Mouse (Mus musculus): ENCODE results near the gene Cog2. TPM values are rescaled to one million over a fixed set of nuclear protein-coding genes. Genes with fewer than 3 reads are reported as not detected.

Cog2 gene
- polyA plus RNA-seq, 1 experiment from 2014 or later = 40.4 TPM

GRCm38 (mm10) chr8:124532626-124533025 is 12.1 kb downstream of the Cog2 start:
- H3K27me3 ChIP-seq (ENCODE audit: insufficient read depth, low read length) = no peaks in the 10 kb centered on the region
- ATAC-seq (ENCODE audit: low FRiP score, low TSS enrichment) = no peak
- no peaks in the 10 kb centered on the region for H3K4me1 ChIP-seq (ENCODE audit: insufficient read depth, low read length)
- peaks cover 45% of the 10 kb centered on the region for H3K36me3 ChIP-seq (ENCODE audit: insufficient read depth, low read length)
- no peak overlapping the region for H3K27ac ChIP-seq (ENCODE audit: low read length)
- no peak overlapping the region for H3K4me3 ChIP-seq (ENCODE audit: low read length)
- no peak overlapping the region for H3K4me2 ChIP-seq (replicated peaks; ENCODE audit: low read depth, low read length)
- no peak overlapping the region for H3K9ac ChIP-seq (replicated peaks; ENCODE audit: low read length)
- WGBS = 87% methylated on average over 3 of the region's 3 CpGs
- H3K9me3 ChIP-seq (ENCODE audit: low read length) = no peaks in the 10 kb centered on the region

GRCm38 (mm10) chr8:124535451-124535850 is 14.9 kb downstream of the Cog2 start:
- H3K27me3 ChIP-seq (ENCODE audit: insufficient read depth, low read length) = no peaks in the 10 kb centered on the region
- peaks cover 55% of the 10 kb centered on the region for H3K36me3 ChIP-seq (ENCODE audit: insufficient read depth, low read length)
- WGBS = 94% methylated on average over 5 of the region's 5 CpGs
- no peak overlapping the region for H3K4me2 ChIP-seq (replicated peaks; ENCODE audit: low read depth, low read length)
- ATAC-seq (ENCODE audit: low FRiP score, low TSS enrichment) = no peak
- no peaks in the 10 kb centered on the region for H3K4me1 ChIP-seq (ENCODE audit: insufficient read depth, low read length)
- H3K4me3 ChIP-seq (ENCODE audit: low read length) = no peak overlapping the region
- H3K27ac ChIP-seq (ENCODE audit: low read length) = no peak overlapping the region
- H3K9ac ChIP-seq (replicated peaks; ENCODE audit: low read length) = no peak overlapping the region
- H3K9me3 ChIP-seq (ENCODE audit: low read length) = no peaks in the 10 kb centered on the region

GRCm38 (mm10) chr8:124540906-124541305 is 20.3 kb downstream of the Cog2 start:
- ATAC-seq (ENCODE audit: low FRiP score, low TSS enrichment) = no peak
- H3K9me3 ChIP-seq (ENCODE audit: low read length) = no peaks in the 10 kb centered on the region
- no peak overlapping the region for H3K27ac ChIP-seq (ENCODE audit: low read length)
- 95% methylated on average over 12 of the region's 12 CpGs for WGBS
- H3K9ac ChIP-seq (replicated peaks; ENCODE audit: low read length) = no peak overlapping the region
- peaks cover 77% of the 10 kb centered on the region for H3K36me3 ChIP-seq (ENCODE audit: insufficient read depth, low read length)
- no peak overlapping the region for H3K4me2 ChIP-seq (replicated peaks; ENCODE audit: low read depth, low read length)
- no peaks in the 10 kb centered on the region for H3K27me3 ChIP-seq (ENCODE audit: insufficient read depth, low read length)
- H3K4me3 ChIP-seq (ENCODE audit: low read length) = no peak overlapping the region
- no peaks in the 10 kb centered on the region for H3K4me1 ChIP-seq (ENCODE audit: insufficient read depth, low read length)

GRCm38 (mm10) chr8:124542001-124542400 is 21.4 kb downstream of the Cog2 start:
- H3K4me3 ChIP-seq (ENCODE audit: low read length) = no peak overlapping the region
- no peak overlapping the region for H3K4me2 ChIP-seq (replicated peaks; ENCODE audit: low read depth, low read length)
- H3K27me3 ChIP-seq (ENCODE audit: insufficient read depth, low read length) = no peaks in the 10 kb centered on the region
- no peaks in the 10 kb centered on the region for H3K9me3 ChIP-seq (ENCODE audit: low read length)
- no peak for ATAC-seq (ENCODE audit: low FRiP score, low TSS enrichment)
- H3K36me3 ChIP-seq (ENCODE audit: insufficient read depth, low read length) = peaks cover 81% of the 10 kb centered on the region
- WGBS = 97% methylated on average over 4 of the region's 4 CpGs
- no peak overlapping the region for H3K27ac ChIP-seq (ENCODE audit: low read length)
- no peak overlapping the region for H3K9ac ChIP-seq (replicated peaks; ENCODE audit: low read length)
- no peaks in the 10 kb centered on the region for H3K4me1 ChIP-seq (ENCODE audit: insufficient read depth, low read length)

GRCm38 (mm10) chr8:124543272-124543671 is 22.7 kb downstream of the Cog2 start:
- no peaks in the 10 kb centered on the region for H3K9me3 ChIP-seq (ENCODE audit: low read length)
- no peaks in the 10 kb centered on the region for H3K27me3 ChIP-seq (ENCODE audit: insufficient read depth, low read length)
- no peak for ATAC-seq (ENCODE audit: low FRiP score, low TSS enrichment)
- H3K4me3 ChIP-seq (ENCODE audit: low read length) = no peak overlapping the region
- H3K36me3 ChIP-seq (ENCODE audit: insufficient read depth, low read length) = peaks cover 79% of the 10 kb centered on the region
- no peak overlapping the region for H3K4me2 ChIP-seq (replicated peaks; ENCODE audit: low read depth, low read length)
- H3K4me1 ChIP-seq (ENCODE audit: insufficient read depth, low read length) = no peaks in the 10 kb centered on the region
- H3K27ac ChIP-seq (ENCODE audit: low read length) = no peak overlapping the region
- 93% methylated on average over 5 of the region's 5 CpGs for WGBS
- H3K9ac ChIP-seq (replicated peaks; ENCODE audit: low read length) = no peak overlapping the region

GRCm38 (mm10) chr8:124546371-124546770 is 25.8 kb downstream of the Cog2 start:
- H3K36me3 ChIP-seq (ENCODE audit: insufficient read depth, low read length) = peaks cover 83% of the 10 kb centered on the region
- 92% methylated on average over 6 of the region's 6 CpGs for WGBS
- no peaks in the 10 kb centered on the region for H3K4me1 ChIP-seq (ENCODE audit: insufficient read depth, low read length)
- no peak overlapping the region for H3K27ac ChIP-seq (ENCODE audit: low read length)
- H3K4me3 ChIP-seq (ENCODE audit: low read length) = no peak overlapping the region
- H3K27me3 ChIP-seq (ENCODE audit: insufficient read depth, low read length) = no peaks in the 10 kb centered on the region
- H3K9ac ChIP-seq (replicated peaks; ENCODE audit: low read length) = no peak overlapping the region
- H3K4me2 ChIP-seq (replicated peaks; ENCODE audit: low read depth, low read length) = no peak overlapping the region
- no peak; the same call in 1 of the 2 replicates for ATAC-seq (ENCODE audit: low FRiP score, low TSS enrichment)
- H3K9me3 ChIP-seq (ENCODE audit: low read length) = no peaks in the 10 kb centered on the region

- no peaks in the 10 kb centered on the region for H3K9me3 ChIP-seq (ENCODE audit: low read length)
- no peak overlapping the region for H3K4me3 ChIP-seq (ENCODE audit: low read length)
- H3K27ac ChIP-seq (ENCODE audit: low read length) = no peak overlapping the region
- 95% methylated on average over 7 of the region's 7 CpGs for WGBS
- H3K36me3 ChIP-seq (ENCODE audit: insufficient read depth, low read length) = peaks cover 83% of the 10 kb centered on the region
- no peak overlapping the region for H3K9ac ChIP-seq (replicated peaks; ENCODE audit: low read length)
- no peak for ATAC-seq (ENCODE audit: low FRiP score, low TSS enrichment)
- no peaks in the 10 kb centered on the region for H3K4me1 ChIP-seq (ENCODE audit: insufficient read depth, low read length)
- no peaks in the 10 kb centered on the region for H3K27me3 ChIP-seq (ENCODE audit: insufficient read depth, low read length)
- no peak overlapping the region for H3K4me2 ChIP-seq (replicated peaks; ENCODE audit: low read depth, low read length)
These were observed 26.2 kb downstream of the Cog2 start for GRCm38 (mm10) chr8:124546815-124547214.

- Histone ChIP-seq H3K36me3 (ENCODE audit: insufficient read depth, low read length) (peaks cover 84% of the 10 kb centered on the region), H3K4me2 (replicated peaks; ENCODE audit: low read depth, low read length) (no peak overlapping the region), H3K27ac (ENCODE audit: low read length) (no peak overlapping the region), H3K4me1 (ENCODE audit: insufficient read depth, low read length) (no peaks in the 10 kb centered on the region), H3K9me3 (ENCODE audit: low read length) (no peaks in the 10 kb centered on the region), H3K9ac (replicated peaks; ENCODE audit: low read length) (no peak overlapping the region), H3K4me3 (ENCODE audit: low read length) (no peak overlapping the region), H3K27me3 (ENCODE audit: insufficient read depth, low read length) (no peaks in the 10 kb centered on the region)
- 50% methylated on average over 11 of the region's 11 CpGs for WGBS
- no peak for ATAC-seq (ENCODE audit: low FRiP score, low TSS enrichment)
These were observed 26.7 kb downstream of the Cog2 start for GRCm38 (mm10) chr8:124547269-124547668.

- 61% methylated on average over 1 of the region's 1 CpGs for WGBS
- no peak for ATAC-seq (ENCODE audit: low FRiP score, low TSS enrichment)
- Histone ChIP-seq H3K4me1 (ENCODE audit: insufficient read depth, low read length) (no peaks in the 10 kb centered on the region), H3K36me3 (ENCODE audit: insufficient read depth, low read length) (peaks cover 83% of the 10 kb centered on the region), H3K4me2 (replicated peaks; ENCODE audit: low read depth, low read length) (no peak overlapping the region), H3K9ac (replicated peaks; ENCODE audit: low read length) (no peak overlapping the region), H3K4me3 (ENCODE audit: low read length) (no peak overlapping the region), H3K9me3 (ENCODE audit: low read length) (no peaks in the 10 kb centered on the region), H3K27ac (ENCODE audit: low read length) (no peak overlapping the region), H3K27me3 (ENCODE audit: insufficient read depth, low read length) (no peaks in the 10 kb centered on the region)
These were observed 27.6 kb downstream of the Cog2 start for GRCm38 (mm10) chr8:124548187-124548586.

GRCm38 (mm10) chr8:124551011-124551661 is 30.6 kb downstream of the Cog2 start:
- Histone ChIP-seq H3K9ac (replicated peaks; ENCODE audit: low read length) (no peak overlapping the region), H3K27me3 (ENCODE audit: insufficient read depth, low read length) (no peaks in the 10 kb centered on the region), H3K9me3 (ENCODE audit: low read length) (no peaks in the 10 kb centered on the region), H3K27ac (ENCODE audit: low read length) (no peak overlapping the region), H3K4me3 (ENCODE audit: low read length) (no peak overlapping the region), H3K36me3 (ENCODE audit: insufficient read depth, low read length) (peaks cover 58% of the 10 kb centered on the region), H3K4me1 (ENCODE audit: insufficient read depth, low read length) (no peaks in the 10 kb centered on the region), H3K4me2 (replicated peaks; ENCODE audit: low read depth, low read length) (no peak overlapping the region)
- ATAC-seq (ENCODE audit: low FRiP score, low TSS enrichment) = no peak
- 95% methylated on average over 15 of the region's 15 CpGs for WGBS
